Mouse (Mus musculus): ENCODE data around the gene Mmp24. TPM values are rescaled to one million over a fixed set of nuclear protein-coding genes. Genes with fewer than 3 reads are reported as not detected.
"Not testable (repeated sequence)": the region's sequence is repeated elsewhere in the genome, so short reads cannot be mapped to it uniquely, and the experiment has no call there.

The Mmp24 gene
- polyA plus RNA-seq, 1 experiment from 2014 or later = 13.1 TPM

DNA sequence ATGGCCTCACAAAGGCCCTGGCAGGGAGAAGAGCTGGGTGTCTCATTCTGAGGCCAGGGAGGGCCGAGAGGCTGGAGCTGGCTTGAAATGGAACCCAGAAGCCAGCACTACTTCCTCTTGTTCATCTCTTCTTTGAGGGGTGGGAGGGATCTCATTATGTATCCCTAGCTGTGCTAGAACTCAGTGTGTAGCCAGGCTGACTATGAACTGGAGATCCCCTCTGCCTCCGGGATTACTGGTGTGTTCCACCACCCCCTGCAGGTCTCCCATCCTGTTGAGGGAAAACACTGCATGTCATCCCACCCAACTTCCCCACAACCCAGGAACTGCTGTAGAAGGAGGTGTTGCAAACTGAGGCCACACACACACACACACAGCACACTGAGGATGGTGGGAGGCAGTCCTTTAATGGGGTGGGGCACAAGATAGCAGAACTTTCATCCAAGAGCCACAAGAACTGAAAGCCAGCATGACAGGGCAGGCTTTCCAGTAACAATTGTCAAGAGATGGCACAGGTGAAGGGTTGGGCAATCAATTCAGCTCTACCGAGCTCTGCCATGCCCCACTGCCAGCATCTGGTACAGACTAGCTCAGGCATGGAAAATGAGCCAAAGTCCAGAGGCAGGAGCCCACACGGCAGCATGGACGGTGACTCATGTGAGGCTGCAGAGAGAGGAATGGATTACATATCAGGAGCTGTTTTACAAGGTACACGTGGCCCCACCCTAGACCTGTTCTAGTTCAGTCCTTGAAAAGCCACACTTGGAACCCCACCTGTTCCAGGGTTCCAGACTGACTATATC, 44.5 kb downstream of the Mmp24 start:
- peak overlapping the region; percentile 83 for H3K4me2 ChIP-seq (replicated peaks)

DNA sequence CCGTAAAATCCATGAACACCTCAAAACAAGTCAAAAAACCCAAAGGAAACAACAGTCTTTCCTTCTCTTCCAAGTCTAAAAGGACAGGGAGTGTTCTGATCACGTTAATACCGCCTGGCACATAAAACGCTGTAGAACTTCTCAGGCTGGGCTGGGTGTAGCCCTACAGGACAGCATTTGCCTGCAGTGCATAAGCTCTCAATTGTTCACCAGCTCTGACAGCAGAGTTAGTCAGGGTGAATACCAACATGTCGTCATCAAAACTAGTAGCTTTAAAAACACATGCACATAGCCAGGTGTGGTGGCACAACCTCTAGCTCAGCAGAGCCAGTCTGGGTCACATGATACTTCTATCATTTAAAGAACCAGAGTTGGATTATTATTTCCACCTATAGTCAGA, 45.6 kb downstream of the Mmp24 start:
- Histone ChIP-seq H3K36me3 (peaks cover 41% of the 10 kb centered on the region), H3K9me3 (no peaks in the 10 kb centered on the region)

More for the DNA sequence above, 44.5 kb downstream of the Mmp24 start:
- Histone ChIP-seq H3K4me3 (peak overlapping the region; percentile 58), H3K36me3 (peaks cover 45% of the 10 kb centered on the region), H3K9me3 (no peaks in the 10 kb centered on the region), H3K27ac (replicated peaks) (peak overlapping the region; percentile 88), H3K9ac (replicated peaks) (peak overlapping the region; percentile 72), H3K27me3 (no peaks in the 10 kb centered on the region), H3K4me1 (peaks cover 20% of the 10 kb centered on the region)
- ATAC-seq (replicated peaks) = peak; percentile 57; the same call in 1 of the 2 replicates
- 63% methylated on average over 6 of the region's 6 CpGs for WGBS

DNA sequence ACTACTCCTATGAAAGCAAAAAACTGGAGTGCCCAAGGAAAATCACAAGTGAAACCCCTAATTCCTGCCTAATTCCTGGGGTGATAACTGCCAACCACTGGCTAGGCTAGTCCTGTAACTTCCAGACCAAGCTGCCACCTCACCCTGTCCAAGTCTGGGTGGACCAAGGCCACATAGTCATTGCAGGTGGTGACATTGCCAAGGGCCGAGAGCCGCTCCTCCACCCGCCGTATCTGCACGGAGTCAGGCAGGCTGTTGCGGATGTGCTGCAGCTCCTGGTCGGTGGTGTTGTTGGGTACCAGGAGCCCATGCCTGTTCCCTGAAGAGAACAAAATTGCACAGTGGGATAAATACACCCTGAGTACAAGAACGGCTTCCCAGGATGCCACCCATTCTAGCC, 48.6 kb downstream of the Mmp24 start:
- no peaks in the 10 kb centered on the region for H3K9me3 ChIP-seq
- 95% methylated on average over 8 of the region's 8 CpGs for WGBS
- ATAC-seq (replicated peaks) = no peak
- peaks cover 33% of the 10 kb centered on the region for H3K4me1 ChIP-seq
- H3K36me3 ChIP-seq = peaks cover 39% of the 10 kb centered on the region
- no peak overlapping the region for H3K4me2 ChIP-seq (replicated peaks)
- no peak overlapping the region for H3K4me3 ChIP-seq
- H3K27ac ChIP-seq (replicated peaks) = no peak overlapping the region
- no peak overlapping the region for H3K9ac ChIP-seq (replicated peaks)
- no peaks in the 10 kb centered on the region for H3K27me3 ChIP-seq

More for the DNA sequence above, 45.6 kb downstream of the Mmp24 start:
- no peak for ATAC-seq (replicated peaks)
- H3K27me3 ChIP-seq = no peaks in the 10 kb centered on the region
- peaks cover 28% of the 10 kb centered on the region for H3K4me1 ChIP-seq
- H3K27ac ChIP-seq (replicated peaks) = no peak overlapping the region
- no peak overlapping the region for H3K4me3 ChIP-seq
- H3K9ac ChIP-seq (replicated peaks) = no peak overlapping the region
- no peak overlapping the region for H3K4me2 ChIP-seq (replicated peaks)
- 92% methylated on average over 5 of the region's 5 CpGs for WGBS

DNA sequence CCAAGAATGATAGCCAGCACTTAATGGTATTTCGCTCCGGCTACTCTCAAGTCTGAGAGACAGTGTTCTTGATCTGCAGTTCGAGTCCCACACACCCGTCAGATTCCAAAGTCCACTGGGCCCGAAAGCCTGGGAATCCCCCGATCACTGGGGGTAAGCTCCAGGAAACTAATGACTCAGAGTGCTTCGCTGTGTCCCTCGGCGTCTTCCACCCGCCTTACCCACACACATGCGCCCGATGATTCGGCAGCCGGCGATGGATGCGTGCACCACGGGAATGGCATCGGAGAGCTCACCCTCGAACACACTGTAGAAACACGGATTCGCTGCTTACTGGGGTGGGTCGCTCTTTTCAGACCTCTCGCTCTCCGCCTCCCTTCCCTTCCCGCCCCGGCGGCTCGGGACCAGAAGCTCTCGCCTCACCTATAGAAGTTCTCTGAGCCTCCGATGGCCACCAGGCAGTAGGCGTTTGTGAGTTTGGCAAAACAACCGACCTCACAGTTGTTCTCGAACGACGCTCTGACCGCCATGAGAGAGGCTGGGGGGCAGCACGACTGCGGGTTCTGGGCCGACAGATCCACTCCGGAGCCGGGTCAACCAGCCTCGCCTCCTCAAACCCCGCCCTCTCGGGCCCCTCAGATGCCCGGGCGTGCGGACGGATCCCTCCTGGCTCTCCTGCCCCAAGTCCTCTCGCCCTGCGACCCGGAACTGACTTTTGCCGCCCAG, 50.9 kb downstream of the Mmp24 start:
- no peaks in the 10 kb centered on the region for H3K9me3 ChIP-seq
- ATAC-seq (replicated peaks) = no peak
- H3K27me3 ChIP-seq = no peaks in the 10 kb centered on the region
- H3K36me3 ChIP-seq = peaks cover 28% of the 10 kb centered on the region
- H3K27ac ChIP-seq (replicated peaks) = peak overlapping the region; percentile 84
- H3K4me2 ChIP-seq (replicated peaks) = peak overlapping the region; percentile 89
- peak overlapping the region; percentile 90 for H3K4me3 ChIP-seq
- peaks cover 26% of the 10 kb centered on the region for H3K4me1 ChIP-seq
- peak overlapping the region; percentile 72 for H3K9ac ChIP-seq (replicated peaks)
- WGBS = 3% methylated on average over 52 of the region's 52 CpGs

DNA sequence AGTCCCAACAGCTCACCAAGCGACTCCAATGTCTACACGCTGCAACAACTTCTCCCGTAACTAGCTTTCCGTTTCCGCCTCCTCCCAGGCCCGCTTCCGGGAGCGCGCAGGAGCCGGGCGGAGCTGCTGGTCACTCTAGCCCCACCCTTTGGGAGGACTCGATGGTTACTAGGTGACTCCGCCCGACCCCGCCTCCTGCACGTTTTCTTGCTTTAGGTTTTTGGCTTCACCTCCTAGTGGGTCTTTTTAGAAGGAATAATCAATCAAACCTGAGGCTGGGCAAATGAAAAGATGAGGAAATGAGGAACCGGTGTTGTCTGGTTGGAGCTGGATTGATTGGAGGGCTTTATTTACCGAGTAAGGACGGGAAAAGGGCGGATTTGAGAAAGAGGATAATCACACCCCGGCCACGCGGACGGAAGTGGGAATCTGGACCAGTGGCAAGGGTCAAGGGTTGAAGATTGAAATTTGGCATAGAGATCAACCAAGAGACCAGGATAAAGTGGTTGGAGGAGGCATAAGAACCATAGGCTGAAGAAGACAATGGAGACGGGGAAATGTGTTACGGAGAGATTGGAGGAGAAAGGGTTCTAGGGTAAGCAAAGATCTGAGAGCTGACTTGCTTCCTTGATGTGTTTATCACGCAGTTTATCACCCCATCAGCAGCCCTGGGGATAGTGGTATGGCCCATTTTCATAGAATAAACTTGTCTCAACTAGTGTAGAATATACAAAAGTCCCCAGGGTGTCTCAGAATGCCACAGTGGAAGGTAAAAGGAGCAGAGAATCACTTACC, 51.7 kb downstream of the Mmp24 start, which contains the start of gene Eif6:
Eif6 (minus strand) TSS at position 296 of the 795 bp plus-strand sequence.
- no peaks in the 10 kb centered on the region for H3K9me3 ChIP-seq
- peak within 1 kb of the TSS; percentile 89 for H3K4me2 ChIP-seq (replicated peaks)
- H3K27me3 ChIP-seq = no peaks in the 10 kb centered on the region
- 2% methylated on average over 27 of the region's 27 CpGs for WGBS
- peaks cover 22% of the 10 kb centered on the region for H3K36me3 ChIP-seq
- H3K9ac ChIP-seq (replicated peaks) = peak within 1 kb of the TSS; percentile 72
- ATAC-seq (replicated peaks) = peak; percentile 96
- H3K4me3 ChIP-seq = peak within 1 kb of the TSS; percentile 90
- H3K4me1 ChIP-seq = peaks cover 26% of the 10 kb centered on the region
- peak within 1 kb of the TSS; percentile 84 for H3K27ac ChIP-seq (replicated peaks)

DNA sequence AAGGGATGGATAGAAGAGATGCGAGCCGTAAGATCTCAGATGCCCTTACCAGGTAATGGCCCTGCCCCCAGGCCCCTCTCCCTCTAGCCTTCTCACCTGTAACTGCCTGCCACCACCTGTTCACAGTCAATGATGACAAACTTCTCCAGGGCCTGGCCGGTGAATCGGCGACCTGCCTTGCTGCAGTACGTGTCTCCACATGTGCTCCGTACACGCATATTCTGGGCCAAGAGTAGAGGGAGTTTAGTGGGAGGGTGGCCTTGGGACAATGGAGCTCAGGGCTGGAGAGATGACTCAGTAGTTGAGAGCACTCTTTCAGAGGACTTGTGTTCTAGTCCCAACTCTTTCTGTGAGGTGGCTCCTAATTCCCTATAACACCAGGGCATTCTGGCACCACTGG, 55.7 kb downstream of the Mmp24 start:
- peaks cover 16% of the 10 kb centered on the region for H3K4me1 ChIP-seq
- 91% methylated on average over 8 of the region's 8 CpGs for WGBS

DNA sequence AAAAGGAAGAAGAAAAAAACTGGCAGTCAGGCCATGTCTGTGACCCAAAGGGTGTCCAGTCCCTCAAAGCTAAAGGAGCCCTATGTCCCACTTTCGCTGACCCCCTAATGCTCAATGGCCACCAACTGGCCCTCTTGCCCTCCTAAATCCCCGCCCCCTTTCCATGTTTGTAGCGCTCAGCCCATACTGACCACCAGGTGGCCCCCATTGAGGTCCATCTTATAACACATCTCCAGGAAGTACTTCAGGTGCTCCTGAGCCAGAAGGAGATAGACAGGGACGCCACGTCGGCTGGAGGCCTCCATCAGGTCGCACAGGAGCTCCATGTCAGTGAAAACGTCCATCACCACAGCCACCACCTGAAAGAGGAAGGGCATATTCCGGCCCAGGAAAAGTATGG, 56.2 kb downstream of the Mmp24 start:
- H3K27me3 ChIP-seq = no peaks in the 10 kb centered on the region
- H3K9ac ChIP-seq (replicated peaks) = no peak overlapping the region
- H3K4me1 ChIP-seq = peaks cover 12% of the 10 kb centered on the region
- no peaks in the 10 kb centered on the region for H3K9me3 ChIP-seq
- 61% methylated on average over 9 of the region's 9 CpGs for WGBS
- H3K36me3 ChIP-seq = no peaks in the 10 kb centered on the region
- ATAC-seq (replicated peaks) = no peak
- no peak overlapping the region for H3K4me2 ChIP-seq (replicated peaks)
- no peak overlapping the region for H3K4me3 ChIP-seq
- H3K27ac ChIP-seq (replicated peaks) = no peak overlapping the region

More for the DNA sequence above, 55.7 kb downstream of the Mmp24 start:
- no peak for ATAC-seq (replicated peaks)
- Histone ChIP-seq H3K27ac (replicated peaks) (no peak overlapping the region), H3K27me3 (no peaks in the 10 kb centered on the region), H3K36me3 (no peaks in the 10 kb centered on the region), H3K4me3 (no peak overlapping the region), H3K4me2 (replicated peaks) (no peak overlapping the region), H3K9ac (replicated peaks) (no peak overlapping the region), H3K9me3 (no peaks in the 10 kb centered on the region)

DNA sequence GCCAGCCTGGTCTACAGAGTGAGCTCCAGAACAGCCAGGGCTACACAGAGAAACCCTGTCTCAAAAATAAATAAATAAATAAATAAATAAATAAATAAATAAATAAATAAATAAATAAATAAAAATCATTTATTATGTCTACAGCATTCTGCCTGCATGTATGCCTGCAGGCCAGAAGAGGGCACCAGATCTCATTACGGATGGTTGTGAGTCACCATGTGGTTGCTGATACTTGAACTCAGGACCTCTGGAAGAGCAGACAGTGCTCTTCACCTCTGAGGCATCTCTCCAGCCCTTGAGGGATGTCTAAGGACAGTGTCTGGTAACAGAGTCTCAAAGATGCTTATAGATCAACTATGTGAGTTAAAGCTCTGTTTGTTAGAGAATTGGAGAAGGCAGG, 56.9 kb downstream of the Mmp24 start:
- H3K4me3 ChIP-seq; H3K27ac ChIP-seq (replicated peaks); H3K9ac ChIP-seq (replicated peaks); H3K4me2 ChIP-seq (replicated peaks); H3K27me3 ChIP-seq; H3K36me3 ChIP-seq; H3K4me1 ChIP-seq; H3K9me3 ChIP-seq; ATAC-seq (replicated peaks): not testable (repeated sequence)
- 87% methylated on average over 1 of the region's 1 CpGs for WGBS

DNA sequence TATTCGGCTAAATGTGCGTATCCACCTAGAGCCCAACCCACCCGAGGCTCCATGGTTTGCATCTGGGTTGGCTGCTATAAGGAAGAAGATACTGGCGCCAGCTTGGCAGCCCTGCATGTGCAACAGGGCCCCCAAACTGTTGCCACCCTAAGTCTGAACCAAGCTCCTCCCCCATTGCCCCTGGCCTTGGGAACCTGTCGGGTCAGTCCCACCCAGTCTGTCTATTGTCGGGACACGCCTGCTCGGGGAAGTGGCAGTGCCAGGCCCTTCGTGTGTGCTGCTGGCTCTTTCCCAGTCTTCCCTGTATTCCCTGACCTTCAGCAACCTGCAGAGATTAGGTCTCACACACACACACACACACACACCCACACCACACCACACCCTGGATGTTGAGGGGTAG, 59.6 kb downstream of the Mmp24 start, which contains the start of gene Fam83c:
Fam83c (minus strand) TSS at position 123 of the 400 bp plus-strand sequence.
- Histone ChIP-seq H3K27me3 (no peaks in the 10 kb centered on the region), H3K36me3 (no peaks in the 10 kb centered on the region), H3K4me3 (no peak within 1 kb of the TSS), H3K4me1 (no peaks in the 10 kb centered on the region), H3K27ac (replicated peaks) (no peak within 1 kb of the TSS), H3K9ac (replicated peaks) (no peak within 1 kb of the TSS), H3K4me2 (replicated peaks) (no peak within 1 kb of the TSS), H3K9me3 (no peaks in the 10 kb centered on the region)
- ATAC-seq (replicated peaks) = no peak
- WGBS = 77% methylated on average over 9 of the region's 9 CpGs

DNA sequence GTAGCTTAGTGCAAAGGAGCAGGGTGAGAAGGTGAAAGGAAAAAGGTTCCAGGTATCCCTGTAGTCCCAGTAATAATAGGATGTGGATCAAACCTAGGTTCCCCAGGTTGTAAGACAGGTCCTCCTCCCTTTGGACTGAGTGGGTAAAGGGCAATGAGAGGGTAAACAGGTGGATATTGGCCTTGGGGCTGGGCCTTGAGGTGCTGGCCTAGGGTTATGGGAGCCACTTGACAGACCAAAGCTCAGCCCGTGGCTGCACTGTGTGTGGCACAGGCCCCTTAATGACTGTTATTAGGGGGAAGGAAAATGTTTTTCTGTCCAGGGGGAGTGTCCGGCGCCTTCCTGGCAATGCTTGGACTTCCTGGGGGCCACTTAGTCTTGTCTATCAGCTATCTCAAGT, 62.8 kb downstream of the Mmp24 start:
- Histone ChIP-seq H3K27ac (replicated peaks) (no peak overlapping the region), H3K4me3 (no peak overlapping the region), H3K36me3 (no peaks in the 10 kb centered on the region), H3K9me3 (no peaks in the 10 kb centered on the region), H3K27me3 (no peaks in the 10 kb centered on the region), H3K9ac (replicated peaks) (no peak overlapping the region), H3K4me1 (no peaks in the 10 kb centered on the region), H3K4me2 (replicated peaks) (no peak overlapping the region)
- ATAC-seq (replicated peaks) = no peak
- 72% methylated on average over 3 of the region's 3 CpGs for WGBS

DNA sequence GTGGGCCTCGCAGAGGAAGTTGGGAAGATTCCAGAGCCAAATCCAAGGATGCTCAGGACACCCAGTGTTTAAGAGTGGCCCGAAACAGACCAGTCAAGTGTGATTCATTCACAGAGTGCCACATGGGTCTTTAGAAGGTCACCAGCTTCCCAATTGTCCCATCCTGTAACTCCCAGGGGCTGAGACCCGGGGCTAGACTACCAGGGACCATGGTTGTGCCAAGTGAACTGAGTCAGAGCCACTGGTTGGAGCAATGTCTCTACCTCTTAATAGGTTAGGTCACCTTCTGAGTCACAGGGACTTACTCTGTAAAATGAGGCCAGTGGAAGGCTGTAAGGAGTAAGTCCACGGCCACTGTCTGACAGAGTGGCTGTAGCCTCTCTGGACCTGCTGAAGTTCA, 63.8 kb downstream of the Mmp24 start:
- Histone ChIP-seq H3K4me1 (no peaks in the 10 kb centered on the region), H3K27ac (replicated peaks) (no peak overlapping the region), H3K9me3 (no peaks in the 10 kb centered on the region), H3K36me3 (no peaks in the 10 kb centered on the region), H3K4me2 (replicated peaks) (no peak overlapping the region), H3K27me3 (no peaks in the 10 kb centered on the region), H3K4me3 (no peak overlapping the region), H3K9ac (replicated peaks) (no peak overlapping the region)
- ATAC-seq (replicated peaks) = no peak
- WGBS = 91% methylated on average over 4 of the region's 4 CpGs

DNA sequence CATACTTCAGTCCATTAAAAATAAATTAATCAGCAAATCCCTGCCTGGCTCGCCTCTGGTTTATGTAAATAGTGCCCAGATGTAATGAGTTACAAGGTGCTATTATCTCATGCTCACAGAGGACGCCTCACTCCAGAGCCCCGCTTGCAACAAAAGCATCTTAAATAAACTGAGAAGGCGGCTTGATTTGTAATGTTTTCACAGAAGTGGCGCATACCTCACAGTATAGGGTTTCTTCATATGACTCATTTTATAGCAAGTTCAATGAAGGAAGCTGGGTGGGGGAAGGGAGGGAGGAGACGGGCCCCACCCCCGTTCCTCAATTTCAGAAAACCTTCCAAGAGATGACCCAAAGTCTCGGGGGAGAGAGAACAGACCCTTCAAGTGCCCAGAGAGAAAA, 71.8 kb downstream of the Mmp24 start:
- H3K27ac ChIP-seq (replicated peaks) = no peak overlapping the region
- no peak overlapping the region for H3K9ac ChIP-seq (replicated peaks)
- H3K4me1 ChIP-seq = no peaks in the 10 kb centered on the region
- no peaks in the 10 kb centered on the region for H3K9me3 ChIP-seq
- no peak overlapping the region for H3K4me3 ChIP-seq
- 87% methylated on average over 8 of the region's 8 CpGs for whole genome bisulfite sequencing
- H3K36me3 ChIP-seq = peaks cover 36% of the 10 kb centered on the region
- H3K4me2 ChIP-seq (replicated peaks) = no peak overlapping the region
- no peak for ATAC-seq (replicated peaks)
- no peaks in the 10 kb centered on the region for H3K27me3 ChIP-seq

Measured in forebrain, embryonic 15.5 days (tissue).